Mouse (Mus musculus) heart, embryonic 16.5 days (tissue): ENCODE results near the gene Sstr4. TPM values are rescaled to one million over a fixed set of nuclear protein-coding genes. Genes with fewer than 3 reads are reported as not detected.

Experiments
- ATAC-seq: fragments of 200-750 bp; cut with Nextera tagmentation; replicated peaks from 2 replicates; pipeline ENCODE4 v1.8.0; 2017; ENCODE audit warnings: moderate number of reproducible peaks; ENCODE audit not compliant: insufficient read depth, low FRiP score; ENCODE audit errors: extremely low read depth
- H3K27ac ChIP-seq: fragments of 300-500 bp; sonication (generic); 2 replicates; pipeline ENCODE4 v1.5.1; 2014; ENCODE audit warnings: mild to moderate bottlenecking, low read length, control low read depth, moderate library complexity
- H3K27me3 ChIP-seq: fragments of 300-500 bp; sonication (generic); 2 replicates; pipeline ENCODE4 v1.6.1; 2014; ENCODE audit warnings: low read length, mixed read lengths; ENCODE audit not compliant: control insufficient read depth, insufficient read depth
- H3K36me3 ChIP-seq: fragments of 300-500 bp; sonication (generic); 2 replicates; pipeline ENCODE4 v1.6.1; 2014; ENCODE audit not compliant: control insufficient read depth, insufficient read depth
- H3K4me1 ChIP-seq: fragments of 300-500 bp; sonication (generic); 2 replicates; pipeline ENCODE4 v1.6.1; 2014; ENCODE audit warnings: low read length, mixed read lengths; ENCODE audit not compliant: control insufficient read depth, insufficient read depth
- H3K4me2 ChIP-seq: fragments of 300-500 bp; sonication (generic); 2 replicates; pipeline ENCODE4 v1.6.1; 2014; ENCODE audit warnings: low read depth, mild to moderate bottlenecking, control low read depth, low read length
- H3K4me3 ChIP-seq: fragments of 300-500 bp; sonication (generic); 2 replicates; pipeline ENCODE4 v1.5.1; 2014; ENCODE audit warnings: mild to moderate bottlenecking, control low read depth, low read length
- H3K9ac ChIP-seq: fragments of 300-500 bp; sonication (generic); 2 replicates; pipeline ENCODE4 v1.6.1; 2014; ENCODE audit warnings: low read length, control low read depth
- H3K9me3 ChIP-seq: fragments of 300-500 bp; sonication (generic); replicated peaks from 2 replicates; pipeline ENCODE4 v1.6.1; 2016; ENCODE audit warnings: low read length; ENCODE audit not compliant: control insufficient read depth
- WGBS: fragments of 180-500 bp; shearing (Covaris S2); extraction: QIAGEN DNeasy Blood & Tissue Kit; methylation state at CpG from one replicate; pipeline ENCODE4 v1.1.7; 2014; 5-methylcytosine and 5-hydroxymethylcytosine counted together
- polyA plus RNA-seq: library from polyadenylated mRNA; unstranded; fragments of >200 nt; fragmentation: Nextera tagmentation; extraction: Ambion mirVana; gene quantifications from 2 replicates; pipeline ENCODE4 v1.2.1, GENCODE M21; 2015

The Sstr4 gene
- polyA plus RNA-seq, 1 experiment from 2014 or later, result 0.38 TPM

GRCm38 (mm10) chr2:148404906-148405305 is 9.8 kb downstream of the Sstr4 start:
- no peak overlapping the region for H3K27ac ChIP-seq
- 68% methylated on average over 5 of the region's 5 CpGs for WGBS
- H3K9me3 ChIP-seq, result no peaks in the 10 kb centered on the region
- ATAC-seq, result no peak
- peak overlapping the region; percentile 37 for H3K4me3 ChIP-seq
- H3K4me1 ChIP-seq, result peaks cover 28% of the 10 kb centered on the region
- peaks cover 15% of the 10 kb centered on the region for H3K27me3 ChIP-seq
- 0 out of 2 replicates have a peak overlapping the region, but pooled peaks have one; percentile 25 for H3K9ac ChIP-seq
- no peaks in the 10 kb centered on the region for H3K36me3 ChIP-seq
- peak overlapping the region; percentile 55 for H3K4me2 ChIP-seq

- H3K9me3 ChIP-seq, result no peaks in the 10 kb centered on the region
- no peaks in the 10 kb centered on the region for H3K36me3 ChIP-seq
- H3K4me3 ChIP-seq, result peak overlapping the region; percentile 65
- no peak; the same call in 1 of the 2 replicates for ATAC-seq
- H3K9ac ChIP-seq, result peak overlapping the region; percentile 78
- H3K27me3 ChIP-seq, result peaks cover 15% of the 10 kb centered on the region
- WGBS, result 12% methylated on average over 34 of the region's 34 CpGs
- peaks cover 24% of the 10 kb centered on the region for H3K4me1 ChIP-seq
- H3K4me2 ChIP-seq, result peak overlapping the region; percentile 88
- H3K27ac ChIP-seq, result peak overlapping the region; percentile 52
These were observed 11.2 kb downstream of the Sstr4 start for GRCm38 (mm10) chr2:148406160-148406970.

GRCm38 (mm10) chr2:148406971-148407869 is 12.1 kb downstream of the Sstr4 start:
- peak overlapping the region; percentile 88 for H3K4me2 ChIP-seq
- H3K4me1 ChIP-seq, result peaks cover 24% of the 10 kb centered on the region
- 0 out of 2 replicates have a peak, but pooled peaks have one; percentile 7 for ATAC-seq
- H3K27me3 ChIP-seq, result peaks cover 15% of the 10 kb centered on the region
- peak overlapping the region; percentile 52 for H3K27ac ChIP-seq
- peak overlapping the region; percentile 78 for H3K9ac ChIP-seq
- H3K4me3 ChIP-seq, result peak overlapping the region; percentile 65
- 2% methylated on average over 55 of the region's 55 CpGs for WGBS
- no peaks in the 10 kb centered on the region for H3K9me3 ChIP-seq
- no peaks in the 10 kb centered on the region for H3K36me3 ChIP-seq

GRCm38 (mm10) chr2:148407870-148408760 is 13.0 kb downstream of the Sstr4 start, which contains the start of gene Thbd:
Gene Thbd, minus strand, starts transcription at chr2:148408188.
- H3K9me3 ChIP-seq, result no peaks in the 10 kb centered on the region
- WGBS, result 2% methylated on average over 35 of the region's 35 CpGs
- peaks cover 24% of the 10 kb centered on the region for H3K4me1 ChIP-seq
- peak within 1 kb of the TSS; percentile 65 for H3K4me3 ChIP-seq
- peaks cover 15% of the 10 kb centered on the region for H3K27me3 ChIP-seq
- ATAC-seq, result peak; percentile 74
- H3K4me2 ChIP-seq, result peak within 1 kb of the TSS; percentile 88
- H3K36me3 ChIP-seq, result no peaks in the 10 kb centered on the region
- peak within 1 kb of the TSS; percentile 52 for H3K27ac ChIP-seq
- peak within 1 kb of the TSS; percentile 78 for H3K9ac ChIP-seq

GRCm38 (mm10) chr2:148408761-148409120 is 13.6 kb downstream of the Sstr4 start:
- H3K27me3 ChIP-seq, result peaks cover 15% of the 10 kb centered on the region
- peaks cover 24% of the 10 kb centered on the region for H3K4me1 ChIP-seq
- no peaks in the 10 kb centered on the region for H3K9me3 ChIP-seq
- WGBS, result 21% methylated on average over 6 of the region's 6 CpGs
- H3K36me3 ChIP-seq, result no peaks in the 10 kb centered on the region
- no peak overlapping the region for H3K9ac ChIP-seq
- peak overlapping the region; percentile 88 for H3K4me2 ChIP-seq
- ATAC-seq, result 0 out of 2 replicates have a peak, but pooled peaks have one; percentile 1
- peak overlapping the region; percentile 65; the same call in 1 of the 2 replicates for H3K4me3 ChIP-seq
- H3K27ac ChIP-seq, result peak overlapping the region; percentile 52

GRCm38 (mm10) chr2:148409141-148409540 is 14.0 kb downstream of the Sstr4 start:
- Histone ChIP-seq H3K4me3 (no peak overlapping the region), H3K36me3 (no peaks in the 10 kb centered on the region), H3K27me3 (peaks cover 15% of the 10 kb centered on the region), H3K9ac (no peak overlapping the region), H3K4me2 (peak overlapping the region; percentile 88), H3K9me3 (no peaks in the 10 kb centered on the region), H3K27ac (no peak overlapping the region), H3K4me1 (peaks cover 24% of the 10 kb centered on the region)
- peak; percentile 70 for ATAC-seq
- 9% methylated on average over 9 of the region's 9 CpGs for WGBS

- Histone ChIP-seq H3K4me3 (no peak overlapping the region), H3K36me3 (no peaks in the 10 kb centered on the region), H3K4me1 (peaks cover 24% of the 10 kb centered on the region), H3K27ac (no peak overlapping the region), H3K27me3 (peaks cover 15% of the 10 kb centered on the region), H3K9ac (no peak overlapping the region), H3K9me3 (no peaks in the 10 kb centered on the region), H3K4me2 (no peak overlapping the region)
- no peak for ATAC-seq
- 68% methylated on average over 1 of the region's 1 CpGs for WGBS
These were observed 14.7 kb downstream of the Sstr4 start for GRCm38 (mm10) chr2:148409821-148410220.

GRCm38 (mm10) chr2:148419151-148419550 is 24.0 kb downstream of the Sstr4 start:
- ATAC-seq, result no peak
- 47% methylated on average over 3 of the region's 3 CpGs for WGBS

More at GRCm38 (mm10) chr2:148419151-148419550, 24.0 kb downstream of the Sstr4 start:
- Histone ChIP-seq H3K27ac (no peak overlapping the region), H3K27me3 (no peaks in the 10 kb centered on the region), H3K4me2 (no peak overlapping the region), H3K9me3 (no peaks in the 10 kb centered on the region), H3K9ac (no peak overlapping the region), H3K4me1 (no peaks in the 10 kb centered on the region), H3K4me3 (no peak overlapping the region), H3K36me3 (no peaks in the 10 kb centered on the region)
